Mouse (Mus musculus) testis, postnatal 10 days (tissue): ENCODE results near the gene Gm26965.
A peak's percentile ranks its signal among the peaks of the same experiment; 100 is the strongest.
"Not testable (repeated sequence)": the region's sequence is repeated elsewhere in the genome, so short reads cannot be mapped to it uniquely, and the experiment has no call there.

ENCODE experiments used
- DNase-seq: peaks from one replicate; pipeline ENCODE4 v3.0.0; 2021; ENCODE audit warnings: low spot score

Gene Gm26965

GRCm38 (mm10) chr13:67525753-67526410, at the start of gene Gm26965, which contains the start of gene Zfp87:
Gene Gm26965 (minus strand): TSS chr13:67526151.
Gene Zfp87 (minus strand): TSS chr13:67526177.
- DNase-seq: peak; percentile 88

GRCm38 (mm10) chr13:67572591-67573189, 46.7 kb upstream of the Gm26965 start:
- no peak for DNase-seq

GRCm38 (mm10) chr13:67553730-67554129, 27.8 kb upstream of the Gm26965 start, which contains the start of gene Zfp748:
Gene Zfp748 (minus strand): TSS chr13:67553830.
- no peak for DNase-seq

- peak; percentile 79 for DNase-seq
Observed at GRCm38 (mm10) chr13:67552505-67553346, 26.8 kb upstream of the Gm26965 start.

GRCm38 (mm10) chr13:67545941-67546340, 20.0 kb upstream of the Gm26965 start:
- DNase-seq: no peak

DNA sequence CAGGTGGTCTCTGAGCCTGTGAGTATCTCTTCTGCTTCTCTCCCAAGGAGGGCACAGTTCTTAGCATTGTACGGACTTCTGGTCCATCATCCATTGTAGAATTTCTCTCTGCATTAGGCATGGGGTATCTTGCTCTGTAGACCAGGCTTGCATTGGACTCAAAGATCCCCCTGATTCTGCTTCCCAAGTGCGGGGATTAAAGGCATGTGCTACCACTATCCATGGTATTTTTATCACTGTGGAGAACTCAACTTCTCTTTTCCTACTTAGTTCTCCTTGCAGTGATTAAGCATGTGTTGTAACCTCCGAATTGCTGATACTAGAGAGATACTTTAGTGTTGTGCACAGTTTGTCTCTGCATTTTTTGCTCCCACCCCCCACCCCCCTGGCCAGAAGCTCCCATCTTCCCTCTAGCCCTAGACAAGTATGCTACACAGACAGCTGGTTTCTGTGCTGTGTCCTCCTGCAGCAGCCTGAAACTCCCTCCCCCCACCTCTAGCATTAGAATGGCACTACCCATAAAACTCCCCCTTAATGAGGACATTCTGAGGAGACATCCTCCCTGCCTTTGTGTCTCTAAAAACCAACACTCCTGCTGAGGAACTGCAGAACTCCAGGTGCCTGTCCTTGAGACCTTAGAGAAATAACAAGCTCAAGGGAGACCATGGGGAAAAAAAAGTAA, 1.2 kb upstream of the Gm26965 start:
- no peak for DNase-seq

GRCm38 (mm10) chr13:67500908-67501307, 25.0 kb downstream of the Gm26965 start:
- DNase-seq: no peak

GRCm38 (mm10) chr13:67500084-67500719, 25.7 kb downstream of the Gm26965 start, which contains the start of gene Zfp58:
Gene Zfp58 (minus strand): TSS chr13:67500555.
- peak; percentile 75 for DNase-seq

DNA sequence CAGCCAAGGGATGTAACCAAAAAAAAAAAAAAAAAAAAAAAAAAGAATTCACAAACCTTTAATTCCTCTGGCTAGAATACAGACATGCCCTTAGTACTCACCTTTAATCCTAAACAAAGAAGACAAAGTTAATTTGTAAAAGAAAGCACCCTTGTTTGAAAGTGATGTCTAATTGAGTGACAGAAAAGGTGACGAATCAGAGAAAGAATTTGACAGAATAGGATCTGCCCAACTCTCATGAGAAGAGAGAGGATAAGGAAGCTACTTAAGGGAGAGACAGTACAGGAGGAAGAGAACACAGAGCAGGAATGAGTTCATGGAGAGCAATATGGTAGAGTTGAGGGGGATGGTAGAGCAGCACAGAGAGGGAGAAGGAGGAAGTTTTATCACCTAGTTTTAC, 30.3 kb downstream of the Gm26965 start:
- no peak for DNase-seq

- no peak for DNase-seq
Observed at GRCm38 (mm10) chr13:67484424-67484811, 41.5 kb downstream of the Gm26965 start.

GRCm38 (mm10) chr13:67483625-67484423, 42.1 kb downstream of the Gm26965 start, which contains the start of gene Zfp874b:
Gene Zfp874b (minus strand): TSS chr13:67484258.
- DNase-seq: peak; percentile 83

DNA sequence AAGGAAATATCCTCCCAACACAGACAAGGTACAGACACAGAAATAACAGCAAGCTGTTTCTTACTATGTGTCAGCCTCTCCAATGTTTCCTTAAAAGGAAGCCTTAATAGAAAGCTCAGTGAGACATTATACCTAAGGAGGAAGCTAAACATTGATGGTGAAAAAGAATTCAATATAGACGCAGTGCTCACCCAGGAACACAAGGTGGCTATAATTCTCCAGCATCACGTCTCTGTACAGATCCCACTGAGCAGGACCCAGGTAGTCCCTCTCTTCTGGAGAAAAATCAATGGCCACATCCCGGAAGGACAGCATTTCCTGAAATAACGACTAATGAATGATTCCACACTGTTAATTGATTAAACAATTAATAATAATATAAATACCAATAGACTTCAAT, 44.4 kb downstream of the Gm26965 start:
- no peak for DNase-seq

GRCm38 (mm10) chr13:67469274-67469673, 56.7 kb downstream of the Gm26965 start:
- no peak for DNase-seq

GRCm38 (mm10) chr13:67463506-67464185, 62.3 kb downstream of the Gm26965 start:
- not testable (repeated sequence) for DNase-seq

- no peak for DNase-seq
Observed at GRCm38 (mm10) chr13:67452021-67452309, 74.0 kb downstream of the Gm26965 start.

- peak; percentile 85 for DNase-seq
Observed at GRCm38 (mm10) chr13:67451172-67452020, 74.6 kb downstream of the Gm26965 start, which contains the start of gene Zfp874a. Gene Zfp874a (minus strand): TSS chr13:67451624.
